Mouse (Mus musculus): ENCODE results near the gene Lrrn4.

Gene Lrrn4

GRCm38 (mm10) chr2:132871663-132872062, 9.0 kb downstream of the Lrrn4 start:
- DNase-seq (ENCODE audit: low spot score): no peak

- no peak for DNase-seq (ENCODE audit: low spot score)
These were observed 10.4 kb downstream of the Lrrn4 start for GRCm38 (mm10) chr2:132870286-132870685.

GRCm38 (mm10) chr2:132869682-132870081, 11.0 kb downstream of the Lrrn4 start:
- DNase-seq (ENCODE audit: low spot score): no peak

GRCm38 (mm10) chr2:132867521-132867920, 13.2 kb downstream of the Lrrn4 start:
- DNase-seq (ENCODE audit: low spot score): no peak

DNA sequence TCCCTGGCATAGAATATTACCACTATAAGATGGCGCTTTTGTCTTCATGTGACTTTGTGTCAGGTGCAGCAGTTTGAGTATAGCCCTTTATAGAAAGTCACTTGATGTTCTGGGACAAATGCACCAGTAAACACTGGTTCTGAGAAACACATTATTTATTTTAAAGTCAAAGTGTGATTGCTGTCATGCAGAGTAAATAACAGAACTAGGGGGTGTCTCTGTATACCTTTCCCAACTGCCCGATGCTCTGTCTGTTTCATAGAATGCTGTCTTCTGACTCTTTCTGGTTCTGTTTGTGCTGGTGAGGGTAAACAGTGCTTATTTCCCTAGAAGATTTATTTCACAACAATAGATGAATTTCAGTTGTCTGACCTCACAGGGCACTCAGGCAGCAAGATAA, 17.4 kb downstream of the Lrrn4 start:
- no peak for DNase-seq (ENCODE audit: low spot score)

GRCm38 (mm10) chr2:132861456-132861855, 19.2 kb downstream of the Lrrn4 start:
- DNase-seq (ENCODE audit: low spot score): no peak

DNA sequence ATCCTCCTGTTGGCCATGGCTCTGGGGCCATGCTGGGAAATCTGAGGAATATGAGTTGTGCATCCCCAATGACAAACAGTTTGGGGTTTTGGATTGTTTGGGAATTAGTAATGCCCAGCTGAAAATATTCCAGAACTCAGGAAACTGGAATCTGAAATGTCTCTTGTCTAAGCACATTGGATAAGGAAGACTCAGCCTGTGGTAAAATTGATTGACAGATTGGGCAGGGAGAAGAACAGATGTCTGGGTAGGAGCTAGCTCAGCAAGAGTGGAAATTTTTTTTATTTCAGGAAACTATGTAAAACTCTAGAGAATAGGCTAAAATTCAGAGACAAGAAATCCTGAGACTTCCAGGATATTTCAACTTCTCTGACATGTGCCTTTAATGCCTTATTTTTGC, 20.3 kb downstream of the Lrrn4 start:
- DNase-seq (ENCODE audit: low spot score): no peak

- DNase-seq (ENCODE audit: low spot score): no peak
These were observed 24.4 kb downstream of the Lrrn4 start for GRCm38 (mm10) chr2:132856333-132856732.

- DNase-seq (ENCODE audit: low spot score): no peak
These were observed 27.6 kb downstream of the Lrrn4 start for GRCm38 (mm10) chr2:132853051-132853450.

- DNase-seq (ENCODE audit: low spot score): no peak
These were observed 31.6 kb downstream of the Lrrn4 start for GRCm38 (mm10) chr2:132849141-132849540.

DNA sequence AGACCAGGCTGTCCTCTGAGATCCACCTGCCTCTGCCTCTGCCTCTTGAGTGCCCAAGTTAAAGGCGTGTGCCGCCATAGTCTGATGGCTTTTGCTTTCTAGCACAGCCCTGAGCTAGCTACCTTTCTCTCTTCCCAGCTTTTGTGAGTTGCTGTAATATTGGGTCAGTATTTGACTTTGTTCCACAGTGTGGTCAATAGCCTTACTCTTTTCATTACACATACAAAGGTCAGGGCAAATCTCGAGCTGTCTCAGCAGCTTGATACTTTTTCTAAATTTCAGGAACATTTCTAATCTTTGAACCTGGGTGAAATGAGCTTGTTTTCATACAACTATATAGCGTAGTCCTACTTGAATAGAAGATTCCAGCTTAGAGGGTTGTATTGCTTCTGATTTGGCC, 32.3 kb downstream of the Lrrn4 start:
- no peak for DNase-seq (ENCODE audit: low spot score)

- no peak for DNase-seq (ENCODE audit: low spot score)
These were observed 33.1 kb downstream of the Lrrn4 start for GRCm38 (mm10) chr2:132847581-132847980.

GRCm38 (mm10) chr2:132846407-132847358, 34.0 kb downstream of the Lrrn4 start, which contains the start of gene Crls1:
Gene Crls1 (plus strand): TSS chr2:132846666.
- DNase-seq (ENCODE audit: low spot score): peak; percentile 97

DNA sequence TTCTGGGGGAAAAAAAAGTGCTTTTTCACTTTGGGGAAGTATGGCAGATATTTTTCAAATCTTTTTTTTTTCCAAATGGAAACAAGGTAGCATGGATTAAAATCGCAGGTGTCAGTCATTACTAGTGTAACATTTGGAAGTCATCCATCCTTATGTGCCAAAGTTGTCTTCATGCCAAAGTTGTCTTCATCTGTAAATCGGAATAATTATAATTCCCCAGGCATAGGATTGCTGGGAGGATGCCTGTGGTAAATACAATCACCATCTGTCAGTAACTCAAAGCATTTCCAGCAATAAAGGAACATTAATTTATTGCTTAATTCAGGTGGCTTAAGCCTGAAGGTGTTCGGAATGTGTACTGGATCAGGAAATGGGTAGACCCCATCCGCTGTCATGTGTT, 39.6 kb downstream of the Lrrn4 start:
- no peak for DNase-seq (ENCODE audit: low spot score)

Data from T-cell, adult 2 months (primary cell).